In the genomic region with DNA sequence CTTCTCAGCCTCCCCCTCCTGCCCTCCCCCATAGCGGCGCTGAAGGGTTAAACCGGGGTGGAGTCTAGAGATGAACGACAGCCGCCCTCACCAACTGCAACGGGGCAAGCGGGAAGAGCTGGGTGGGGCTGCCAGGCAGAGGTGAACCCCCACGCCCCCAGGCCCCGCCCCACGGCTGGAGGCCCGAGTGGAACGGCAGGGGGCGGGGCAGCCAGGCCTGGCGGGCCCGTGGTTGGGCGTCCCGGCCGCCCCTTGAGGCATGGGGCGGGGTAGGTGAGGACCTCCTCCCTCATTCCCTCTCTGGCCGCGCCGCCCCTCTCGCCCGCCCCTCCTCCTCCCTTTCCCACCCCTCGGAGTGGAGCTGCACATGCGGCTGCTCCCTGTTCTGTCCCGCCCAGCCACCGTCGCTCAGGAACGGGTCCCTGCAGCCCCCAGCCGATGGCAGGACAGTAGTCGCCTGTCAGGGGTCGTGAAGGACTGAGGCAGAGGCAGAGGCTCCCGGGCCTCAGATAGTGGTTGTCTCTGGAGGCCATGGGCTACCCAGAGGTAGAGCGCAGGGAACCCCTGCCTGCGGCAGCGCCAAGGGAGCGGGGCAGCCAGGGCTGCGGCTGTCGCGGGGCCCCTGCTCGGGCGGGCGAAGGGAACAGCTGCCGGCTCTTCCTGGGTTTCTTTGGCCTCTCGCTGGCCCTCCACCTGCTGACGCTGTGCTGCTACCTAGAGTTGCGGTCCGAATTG, we compare ENCODE assay signal across 8 mouse cellular contexts. TPM values are rescaled to one million over a fixed set of nuclear protein-coding genes. Genes with fewer than 3 reads are reported as not detected.
DNase-seq lines count a peak whose midpoint lies in the region; ATAC-seq and TF ChIP-seq lines count a peak whose summit lies in the region.

Gene Eda, plus strand, starts transcription at position 357 of the 735 bp plus-strand sequence.

- no peaks in the 10 kb centered on the region for H3K27me3 ChIP-seq in ES-Bruce4 (ENCODE audit: control insufficient read depth, insufficient read depth, low read length, poor library complexity, severe bottlenecking)
- peaks cover 82% of the 10 kb centered on the region for H3K27me3 ChIP-seq in forebrain, embryonic 10.5 days (ENCODE audit: poor library complexity, severe bottlenecking)
- no peaks in the 10 kb centered on the region for H3K27me3 ChIP-seq in heart, embryonic 14.5 days (ENCODE audit: control insufficient read depth, insufficient read depth, low read length)
- H3K27me3 ChIP-seq in liver, embryonic 12.5 days (replicated peaks): peaks cover 15% of the 10 kb centered on the region
- H3K27me3 ChIP-seq in neural tube, embryonic 11.5 days (ENCODE audit: control insufficient read depth, insufficient read depth, low read length): no peaks in the 10 kb centered on the region
- peaks cover 3% of the 10 kb centered on the region; the same call in 1 of the 2 replicates for H3K27me3 ChIP-seq in stomach, embryonic 16.5 days (ENCODE audit: control insufficient read depth, insufficient read depth, low read length)

- H3K4me3 ChIP-seq in ES-Bruce4 (ENCODE audit: low read depth, low read length): peak within 1 kb of the TSS; percentile 94
- peak within 1 kb of the TSS; percentile 61 for H3K4me3 ChIP-seq in forebrain, embryonic 10.5 days
- H3K4me3 ChIP-seq in heart, embryonic 14.5 days (ENCODE audit: control insufficient read depth in 1 of 2, insufficient read depth in 1 of 2, low read depth in 1 of 2, low read length in 2 of 2): peak within 1 kb of the TSS; percentile 50 to 60
- peak within 1 kb of the TSS; percentile 57 for H3K4me3 ChIP-seq in liver, embryonic 12.5 days
- H3K4me3 ChIP-seq in neural tube, embryonic 11.5 days (ENCODE audit: low read depth, low read length): peak within 1 kb of the TSS; percentile 49
- peak within 1 kb of the TSS; percentile 58 for H3K4me3 ChIP-seq in stomach, embryonic 16.5 days (replicated peaks; ENCODE audit: low read length)

- H3K4me1 ChIP-seq in ES-Bruce4 (ENCODE audit: control insufficient read depth, insufficient read depth, low read length): no peaks in the 10 kb centered on the region
- peaks cover 16% of the 10 kb centered on the region for H3K4me1 ChIP-seq in forebrain, embryonic 10.5 days
- H3K4me1 ChIP-seq in heart, embryonic 14.5 days (ENCODE audit: control insufficient read depth in 2 of 2, insufficient read depth in 2 of 2, low read length in 2 of 2): no peaks in the 10 kb centered on the region
- no peaks in the 10 kb centered on the region for H3K4me1 ChIP-seq in liver, embryonic 12.5 days
- H3K4me1 ChIP-seq in neural tube, embryonic 11.5 days (ENCODE audit: control insufficient read depth, insufficient read depth, low read length): no peaks in the 10 kb centered on the region
- H3K4me1 ChIP-seq in stomach, embryonic 16.5 days (ENCODE audit: control insufficient read depth, insufficient read depth, low read length): no peaks in the 10 kb centered on the region

- TF ChIP-seq POLR2A in ES-Bruce4 (IDR thresholded peaks at IDR 0.05; ENCODE audit: insufficient read depth, low read length): no peak

- H3K36me3 ChIP-seq in ES-Bruce4 (ENCODE audit: control insufficient read depth, insufficient read depth, low read length, poor library complexity, severe bottlenecking): no peaks in the 10 kb centered on the region
- H3K36me3 ChIP-seq in forebrain, embryonic 10.5 days (replicated peaks): no peaks in the 10 kb centered on the region
- no peaks in the 10 kb centered on the region for H3K36me3 ChIP-seq in heart, embryonic 14.5 days (ENCODE audit: control insufficient read depth, insufficient read depth, low read length)
- H3K36me3 ChIP-seq in liver, embryonic 12.5 days: no peaks in the 10 kb centered on the region
- H3K36me3 ChIP-seq in neural tube, embryonic 11.5 days (ENCODE audit: control insufficient read depth, insufficient read depth, low read length): no peaks in the 10 kb centered on the region
- H3K36me3 ChIP-seq in stomach, embryonic 16.5 days (ENCODE audit: control insufficient read depth, insufficient read depth, low read length): no peaks in the 10 kb centered on the region

- WGBS in forebrain, embryonic 10.5 days: 18% methylated on average over 48 of the region's 49 CpGs
- WGBS in heart, embryonic 14.5 days: 20% methylated on average over 25 of the region's 49 CpGs
- 13% methylated on average over 40 of the region's 49 CpGs for WGBS in liver, embryonic 12.5 days (ENCODE audit: insufficient replicate concordance)
- WGBS in neural tube, embryonic 11.5 days: 11% methylated on average over 27 of the region's 49 CpGs
- 10% methylated on average over 33 of the region's 49 CpGs for WGBS in stomach, embryonic 16.5 days

- H3K27ac ChIP-seq in ES-Bruce4 (ENCODE audit: insufficient read depth, low read length): no peak within 1 kb of the TSS
- peak within 1 kb of the TSS; percentile 77 for H3K27ac ChIP-seq in forebrain, embryonic 10.5 days
- peak within 1 kb of the TSS in 1 of 2 experiments; percentile 47; a peak in 2 of 4 replicates for H3K27ac ChIP-seq in heart, embryonic 14.5 days (replicated peaks in 1 of 2; ENCODE audit: control insufficient read depth in 1 of 2, insufficient read depth in 1 of 2, low read depth in 2 of 2, low read length in 2 of 2)
- H3K27ac ChIP-seq in liver, embryonic 12.5 days: no peak within 1 kb of the TSS; the same call in 1 of the 2 replicates
- H3K27ac ChIP-seq in neural tube, embryonic 11.5 days (ENCODE audit: low read depth, low read length): no peak within 1 kb of the TSS
- peak within 1 kb of the TSS; percentile 18; the same call in 1 of the 2 replicates for H3K27ac ChIP-seq in stomach, embryonic 16.5 days (ENCODE audit: low read length)

- peak within 1 kb of the TSS; percentile 82 for H3K4me2 ChIP-seq in heart, embryonic 14.5 days (ENCODE audit: low read length)
- H3K4me2 ChIP-seq in liver, embryonic 12.5 days: peak within 1 kb of the TSS; percentile 81
- peak within 1 kb of the TSS; percentile 77 for H3K4me2 ChIP-seq in neural tube, embryonic 11.5 days (ENCODE audit: low read depth)
- peak within 1 kb of the TSS; percentile 63 for H3K4me2 ChIP-seq in stomach, embryonic 16.5 days (ENCODE audit: low read depth, low read length)

- no peaks in the 10 kb centered on the region for H3K9me3 ChIP-seq in ES-Bruce4 (replicated peaks; ENCODE audit: control insufficient read depth, insufficient read depth, low read length, poor library complexity, severe bottlenecking)
- H3K9me3 ChIP-seq in forebrain, embryonic 10.5 days: no peaks in the 10 kb centered on the region
- H3K9me3 ChIP-seq in heart, embryonic 14.5 days (ENCODE audit: control insufficient read depth, low read length): no peaks in the 10 kb centered on the region
- no peaks in the 10 kb centered on the region for H3K9me3 ChIP-seq in liver, embryonic 12.5 days (replicated peaks)
- no peaks in the 10 kb centered on the region for H3K9me3 ChIP-seq in neural tube, embryonic 11.5 days (ENCODE audit: control insufficient read depth, low read length)
- H3K9me3 ChIP-seq in stomach, embryonic 16.5 days (replicated peaks; ENCODE audit: control insufficient read depth, low read length): no peaks in the 10 kb centered on the region

- TF ChIP-seq CTCF in ES-Bruce4 (IDR thresholded peaks at IDR 0.05; ENCODE audit: low read depth, low read length): no peak

- DNase-seq in c-Kit-positive CD71-positive TER-119-negative erythroid progenitor cells, embryonic 14.5 days (ENCODE audit: low read depth): peak; percentile 71
- DNase-seq in forebrain, embryonic 10.5 days (ENCODE audit: extremely low spot score, low spot score): peak; percentile 81
- DNase-seq in kidney, postnatal 10 days: peak; percentile 94
- peak; percentile 94 for DNase-seq in neural tube, embryonic 11.5 days (ENCODE audit: low spot score)

- ATAC-seq in heart, embryonic 14.5 days (ENCODE audit: insufficient number of reproducible peaks, insufficient read depth, low FRiP score, low read depth): peak; percentile 98
- peak; percentile 96 for ATAC-seq in liver, embryonic 12.5 days
- peak; percentile 96 for ATAC-seq in neural tube, embryonic 11.5 days (ENCODE audit: insufficient read depth, low FRiP score, low TSS enrichment)
- peak; percentile 97 for ATAC-seq in stomach, embryonic 16.5 days (ENCODE audit: insufficient read depth, low FRiP score)

- no peak for TF ChIP-seq EP300 in ES-Bruce4 (IDR thresholded peaks at IDR 0.05; ENCODE audit: insufficient read depth, low read depth, low read length)

- peak within 1 kb of the TSS; percentile 87 for H3K9ac ChIP-seq in ES-Bruce4 (ENCODE audit: low read depth, poor library complexity, severe bottlenecking)
- H3K9ac ChIP-seq in heart, embryonic 14.5 days (ENCODE audit: low read length): peak within 1 kb of the TSS; percentile 64
- H3K9ac ChIP-seq in liver, embryonic 12.5 days: peak within 1 kb of the TSS; percentile 50
- peak within 1 kb of the TSS; percentile 47 for H3K9ac ChIP-seq in neural tube, embryonic 11.5 days (ENCODE audit: low read length)
- peak within 1 kb of the TSS; percentile 67 for H3K9ac ChIP-seq in stomach, embryonic 16.5 days (ENCODE audit: low read length)

RNA-seq across cellular contexts. Expression of gene Eda, which starts in this region (rescaled TPM):
- polyA plus RNA-seq in ES-Bruce4 (2011; ENCODE audit: insufficient read depth, insufficient read length, low read depth, missing spikeins): 1.9 TPM in 2 replicates
- 1.7 and 1.8 TPM in 2 replicates for polyA plus RNA-seq in forebrain, embryonic 10.5 days (2016; fragmentation: Nextera tagmentation; extraction: Ambion mirVana)
- polyA plus RNA-seq in heart, embryonic 14.5 days (2014; fragmentation: Nextera tagmentation; extraction: Ambion mirVana): 3.4 and 3.7 TPM in 2 replicates
- 0.93 and 1.2 TPM in 2 replicates for polyA plus RNA-seq in liver, embryonic 12.5 days (2016; fragmentation: Nextera tagmentation; extraction: Ambion mirVana)
- 2.6 and 3.7 TPM in 2 replicates for polyA plus RNA-seq in neural tube, embryonic 11.5 days (2014; fragmentation: Nextera tagmentation; extraction: Ambion mirVana)
- polyA plus RNA-seq in stomach, embryonic 16.5 days (2015; fragmentation: Nextera tagmentation; extraction: Ambion mirVana): 2.2 and 2.7 TPM in 2 replicates

Comparison
In these comparisons a context has a peak if more than half of its experiments do, and no peak if none do; other contexts are left out.
1. H3K27ac ChIP-seq: peak in forebrain, embryonic 10.5 days (single experiment) and stomach, embryonic 16.5 days (single experiment); none in ES-Bruce4 (single experiment), liver, embryonic 12.5 days (single experiment) and neural tube, embryonic 11.5 days (single experiment).
2. Peak in every context shown above with its lines, with median percentiles within 50 percentile points of each other: H3K4me3 ChIP-seq, H3K9ac ChIP-seq, DNase-seq, ATAC-seq and H3K4me2 ChIP-seq.